Mouse (Mus musculus): Measurements from ENCODE around the gene Ppat. TPM values are rescaled to one million over a fixed set of nuclear protein-coding genes. Genes with fewer than 3 reads are reported as not detected.

Gene Ppat
- total RNA-seq, 2 experiments from 2014 or later, result 17.7 to 18.7 TPM

GRCm38 (mm10) chr5:76876106-76876758 lies 75.1 kb downstream of the Ppat start:
- DNase-seq, result no peak

DNA sequence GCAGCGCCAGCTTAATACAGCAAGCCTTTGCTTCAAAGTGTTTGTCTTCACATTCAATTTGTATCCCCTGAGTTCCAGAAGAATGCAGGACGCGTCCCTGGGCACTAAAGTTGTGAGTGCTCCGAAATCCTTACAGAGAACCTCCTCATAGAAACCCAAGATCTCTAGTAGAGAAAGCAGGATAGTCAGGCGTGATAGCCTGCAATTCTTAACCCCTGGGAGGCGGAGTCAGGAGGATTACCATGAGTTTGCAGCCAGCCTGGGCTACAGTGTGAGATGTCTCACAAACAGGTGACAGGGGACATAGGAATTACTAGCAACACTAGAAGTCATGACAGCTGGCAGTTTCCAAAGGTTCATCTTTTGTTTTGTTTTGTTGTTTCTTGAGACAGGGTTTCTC lies 81.8 kb downstream of the Ppat start:
- no peak for DNase-seq

DNA sequence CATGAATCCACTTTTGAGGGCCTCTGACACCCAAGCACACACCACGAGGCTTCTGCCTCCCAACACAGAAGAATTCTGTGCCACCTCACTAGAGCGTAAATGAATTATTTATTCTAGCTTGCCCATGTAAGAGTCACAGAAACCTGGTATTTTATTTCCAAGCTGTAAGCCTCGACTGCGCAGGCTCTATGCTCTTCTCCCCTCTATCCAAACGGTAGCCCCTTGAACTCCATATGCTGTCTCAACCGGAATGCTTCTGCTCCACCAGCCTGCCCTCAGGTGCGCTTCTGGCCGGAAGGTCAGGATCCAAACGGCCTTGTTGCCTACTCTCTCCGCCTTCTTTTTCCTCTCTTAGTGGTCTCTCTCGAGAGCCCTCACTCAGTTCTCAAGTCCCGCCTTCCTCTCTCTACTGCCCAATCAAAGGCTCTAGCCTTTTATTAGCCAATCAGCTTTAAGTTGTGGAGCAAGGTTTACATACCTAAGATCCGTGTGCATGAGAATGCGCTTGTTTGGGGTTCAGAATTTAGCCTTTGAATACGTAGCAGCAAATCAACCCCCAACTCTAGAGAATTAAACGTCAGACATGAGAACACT lies 82.6 kb downstream of the Ppat start:
- no peak for DNase-seq

- no peak for DNase-seq
Measured at GRCm38 (mm10) chr5:76866819-76867218, 84.6 kb downstream of the Ppat start.

Other genes with a start within 250 kb of the Ppat start
- gene Aasdh, start 46.1 kb downstream of the Ppat start, total RNA-seq (2021), result 1 to 10 TPM; 7.3 to 7.8 TPM
- gene Paics, start 271 bp downstream of the Ppat start, total RNA-seq (2021), result 100 to 1,000 TPM; 110 to 117 TPM
- 10 to 100 TPM; 51.3 to 53.1 TPM for gene Srp72, start 23.1 kb upstream of the Ppat start, total RNA-seq (2021)
- not detected for gene Arl9, start 52.5 kb upstream of the Ppat start, total RNA-seq (2021)
- not detected for gene Thegl, start 64.4 kb upstream of the Ppat start, total RNA-seq (2021)
- gene Hopx, start 163.5 kb upstream of the Ppat start, total RNA-seq (2021), result 1 to 10 TPM; 3.4 to 5.7 TPM

Data from gastrocnemius, postnatal 25 days (tissue).